Comparison of ENCODE assay signal across 26 mouse cellular contexts in the genomic region with DNA sequence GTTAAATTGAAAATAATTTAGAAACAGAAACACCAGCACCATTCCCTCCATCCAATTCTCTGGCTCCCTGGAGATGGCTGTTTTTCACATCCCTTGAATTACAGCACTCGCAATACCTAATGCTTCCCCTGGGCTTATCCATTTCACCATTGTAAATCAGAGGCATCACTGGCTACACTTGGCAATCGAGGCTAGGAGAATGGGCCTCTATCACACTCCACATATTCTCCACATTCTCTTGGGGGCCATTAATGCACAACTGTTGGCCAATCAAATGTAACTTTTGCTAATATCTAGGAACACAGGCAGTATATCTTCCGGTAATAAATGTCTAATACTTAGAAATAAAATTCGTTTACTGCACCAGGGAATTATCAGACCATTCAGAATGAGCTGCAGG. TPM values are rescaled to one million over a fixed set of nuclear protein-coding genes. Genes with fewer than 3 reads are reported as not detected.
"Had no signal": no experiment of that assay in that cellular context is flagged by ENCODE, and none has a peak within 500 bp of the region (broad histone marks: within the 10 kb centered on the region; RNA-seq: fewer than 3 reads in every experiment).

No protein-coding gene starts in this region.

- H3K4me2 ChIP-seq: intestine, embryonic 15.5 days; limb, embryonic 15.5 days; liver, embryonic 11.5 days; lung, embryonic 14.5 days; midbrain, embryonic 13.5 days had no signal

- H3K36me3 ChIP-seq: intestine, embryonic 15.5 days; limb, embryonic 15.5 days; midbrain, embryonic 10.5 days; midbrain, embryonic 13.5 days had no signal

- H3K27ac ChIP-seq: intestine, embryonic 15.5 days; limb, embryonic 15.5 days; liver, embryonic 14.5 days; macrophage; midbrain, embryonic 10.5 days; midbrain, embryonic 13.5 days had no signal

- DNase-seq: kidney, adult 11 months; kidney, adult 9 months; kidney, postnatal 14 days; kidney, postnatal 4 days; liver, postnatal 0 days; lung, embryonic 14.5 days; thymus, adult 18-20 months; thymus, postnatal 36 days had no signal

- H3K4me3 ChIP-seq: intestine, embryonic 15.5 days; limb, embryonic 15.5 days; midbrain, embryonic 10.5 days; midbrain, embryonic 13.5 days; myocyte had no signal

- H3K9ac ChIP-seq: intestine, embryonic 15.5 days; limb, embryonic 15.5 days; liver, embryonic 14.5 days; liver, postnatal 0 days; lung, embryonic 14.5 days; midbrain, embryonic 13.5 days had no signal

- H3K4me1 ChIP-seq: intestine, embryonic 15.5 days; limb, embryonic 15.5 days; midbrain, embryonic 10.5 days; midbrain, embryonic 13.5 days had no signal

- H3K9me3 ChIP-seq: intestine, embryonic 15.5 days; limb, embryonic 15.5 days had no signal

- ATAC-seq: intestine, embryonic 15.5 days; liver, postnatal 0 days; lung, postnatal 0 days; midbrain, embryonic 13.5 days; midbrain, embryonic 16.5 days had no signal

- H3K27me3 ChIP-seq: intestine, embryonic 15.5 days; limb, embryonic 15.5 days; midbrain, embryonic 13.5 days had no signal

RNA-seq across cellular contexts. Expression of gene Gabrr3, which starts 56.4 kb away (rescaled TPM):
- total RNA-seq: layer of hippocampus, postnatal 14 days; megakaryocyte, adult 5-6 weeks; monocyte, adult 5-6 weeks; neutrophil, adult 5-6 weeks had no signal
- polyA plus RNA-seq: limb, embryonic 15.5 days; liver, embryonic 11.5 days; liver, embryonic 14.5 days; liver, postnatal 0 days; lung, embryonic 14.5 days; lung, postnatal 0 days; macrophage; midbrain, embryonic 16.5 days; myocyte; small intestine, adult 2 months; spleen, adult 2 months; stomach, embryonic 16.5 days; urinary bladder, adult 2 months had no signal
